Mouse (Mus musculus) neural tube, embryonic 13.5 days (tissue): Measurements from ENCODE around the gene Tdpoz2. TPM values are rescaled to one million over a fixed set of nuclear protein-coding genes. Genes with fewer than 3 reads are reported as not detected.
"Not testable (repeated sequence)": the region's sequence is repeated elsewhere in the genome, so short reads cannot be mapped to it uniquely, and the experiment has no call there.

Experiments used
- ATAC-seq: fragments of 200-750 bp; cut with Nextera tagmentation; 2 replicates; pipeline ENCODE4 v1.8.0; 2017; ENCODE audit warnings: low read depth, mild to moderate bottlenecking, moderate TSS enrichment, moderate library complexity
- H3K27ac ChIP-seq: fragments of 300-500 bp; sonication (generic); replicated peaks from 2 replicates; pipeline ENCODE4 v1.5.1; 2015; ENCODE audit warnings: moderate library complexity, mild to moderate bottlenecking, inconsistent platforms
- H3K27me3 ChIP-seq: fragments of 300-500 bp; sonication (generic); 2 replicates; pipeline ENCODE4 v1.6.1; 2015; ENCODE audit warnings: mild to moderate bottlenecking, inconsistent platforms
- H3K36me3 ChIP-seq: fragments of 300-500 bp; sonication (generic); 2 replicates; pipeline ENCODE4 v1.6.1; 2015; ENCODE audit warnings: mild to moderate bottlenecking, inconsistent platforms
- H3K4me1 ChIP-seq: fragments of 300-500 bp; sonication (generic); replicated peaks from 2 replicates; pipeline ENCODE4 v1.6.1; 2015; ENCODE audit warnings: inconsistent platforms
- H3K4me2 ChIP-seq: fragments of 300-500 bp; sonication (generic); 2 replicates; pipeline ENCODE4 v1.6.1; 2015; ENCODE audit warnings: inconsistent platforms, mild to moderate bottlenecking, moderate library complexity
- H3K4me3 ChIP-seq: fragments of 300-500 bp; sonication (generic); 2 replicates; pipeline ENCODE4 v1.5.1; 2015; ENCODE audit warnings: mild to moderate bottlenecking, inconsistent platforms
- H3K9ac ChIP-seq: fragments of 300-500 bp; sonication (generic); 2 replicates; pipeline ENCODE4 v1.6.1; 2015; ENCODE audit warnings: moderate library complexity, mild to moderate bottlenecking, inconsistent platforms
- H3K9me3 ChIP-seq: fragments of 300-500 bp; sonication (generic); 2 replicates; pipeline ENCODE4 v1.6.1; 2016; ENCODE audit warnings: inconsistent platforms
- WGBS: fragments of 180-500 bp; shearing (Covaris S2); methylation state at CpG from one replicate; pipeline ENCODE4 v1.1.7; 2015; 5-methylcytosine and 5-hydroxymethylcytosine counted together
- polyA plus RNA-seq: library from polyadenylated mRNA; unstranded; fragments of >200 nt; fragmentation: Nextera tagmentation; extraction: Ambion mirVana; gene quantifications from 2 replicates; pipeline ENCODE4 v1.2.1, GENCODE M21; 2015

The Tdpoz2 gene
- polyA plus RNA-seq = not detected in 2 replicates

GRCm38 (mm10) chr3:93652586-93652985 is at the start of gene Tdpoz2:
Gene Tdpoz2 (minus strand): TSS chr3:93652686.
- H3K4me1 ChIP-seq = no peaks in the 10 kb centered on the region
- no peaks in the 10 kb centered on the region for H3K36me3 ChIP-seq
- H3K27ac ChIP-seq = no peak within 1 kb of the TSS
- no peak within 1 kb of the TSS for H3K9ac ChIP-seq
- no peaks in the 10 kb centered on the region for H3K27me3 ChIP-seq
- no peak within 1 kb of the TSS for H3K4me2 ChIP-seq
- ATAC-seq = no peak
- no peak within 1 kb of the TSS for H3K4me3 ChIP-seq
- WGBS = 90% methylated on average over 3 of the region's 3 CpGs
- no peaks in the 10 kb centered on the region for H3K9me3 ChIP-seq

DNA sequence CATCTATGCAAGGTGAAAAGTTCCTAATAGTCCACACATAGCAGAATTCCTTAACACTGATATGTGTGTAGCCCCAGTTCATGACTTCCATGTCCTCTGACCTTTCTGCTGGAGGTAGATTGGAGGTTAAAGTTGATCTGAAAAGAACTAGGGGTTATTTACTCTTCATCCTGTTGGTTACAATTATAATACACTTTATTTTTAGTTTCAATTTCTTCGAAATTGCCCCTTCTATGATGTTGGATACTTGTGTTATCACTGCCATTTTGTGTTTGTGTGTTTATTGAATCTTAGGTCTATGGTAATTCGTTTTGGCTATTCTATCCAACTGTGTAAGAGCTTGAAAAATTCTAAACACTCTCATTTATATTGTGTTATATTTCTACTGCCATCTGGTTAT is 40.5 kb upstream of the Tdpoz2 start, which contains the start of gene Gm37596:
Gene Gm37596 (minus strand): TSS at position 101 of the 400 bp plus-strand sequence.
- not testable (repeated sequence) for H3K4me2 ChIP-seq, H3K36me3 ChIP-seq, H3K9ac ChIP-seq, H3K4me1 ChIP-seq, H3K4me3 ChIP-seq, H3K9me3 ChIP-seq, H3K27me3 ChIP-seq, ATAC-seq, H3K27ac ChIP-seq
- WGBS = 80% methylated on average over 1 of the region's 2 CpGs

DNA sequence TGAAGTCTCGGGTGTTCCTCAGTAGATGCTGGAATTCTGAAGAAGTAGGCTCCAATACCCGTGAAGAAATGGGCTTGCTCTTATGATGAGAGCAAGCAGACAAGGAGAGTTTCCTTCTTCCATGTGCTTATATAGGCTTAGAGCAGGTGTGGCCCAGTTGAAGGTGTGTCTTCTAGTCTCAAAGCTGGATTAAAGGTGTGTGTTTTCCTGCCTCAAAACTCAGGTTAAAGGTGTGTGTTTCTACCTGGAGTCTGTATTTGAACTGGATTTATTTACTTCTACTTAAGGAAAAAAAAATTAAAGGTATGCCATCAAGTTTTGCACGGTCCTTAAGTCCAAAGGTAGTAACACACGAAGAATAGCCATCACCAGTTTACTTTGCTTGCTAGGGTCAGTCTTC is 23.7 kb upstream of the Tdpoz2 start, which contains the start of gene Tdpoz1:
Gene Tdpoz1 (minus strand): TSS at position 101 of the 400 bp plus-strand sequence.
- H3K27ac ChIP-seq, H3K9ac ChIP-seq, ATAC-seq, H3K36me3 ChIP-seq, H3K4me1 ChIP-seq, H3K9me3 ChIP-seq, H3K27me3 ChIP-seq, H3K4me2 ChIP-seq, H3K4me3 ChIP-seq: not testable (repeated sequence)
- 88% methylated on average over 3 of the region's 4 CpGs for WGBS

DNA sequence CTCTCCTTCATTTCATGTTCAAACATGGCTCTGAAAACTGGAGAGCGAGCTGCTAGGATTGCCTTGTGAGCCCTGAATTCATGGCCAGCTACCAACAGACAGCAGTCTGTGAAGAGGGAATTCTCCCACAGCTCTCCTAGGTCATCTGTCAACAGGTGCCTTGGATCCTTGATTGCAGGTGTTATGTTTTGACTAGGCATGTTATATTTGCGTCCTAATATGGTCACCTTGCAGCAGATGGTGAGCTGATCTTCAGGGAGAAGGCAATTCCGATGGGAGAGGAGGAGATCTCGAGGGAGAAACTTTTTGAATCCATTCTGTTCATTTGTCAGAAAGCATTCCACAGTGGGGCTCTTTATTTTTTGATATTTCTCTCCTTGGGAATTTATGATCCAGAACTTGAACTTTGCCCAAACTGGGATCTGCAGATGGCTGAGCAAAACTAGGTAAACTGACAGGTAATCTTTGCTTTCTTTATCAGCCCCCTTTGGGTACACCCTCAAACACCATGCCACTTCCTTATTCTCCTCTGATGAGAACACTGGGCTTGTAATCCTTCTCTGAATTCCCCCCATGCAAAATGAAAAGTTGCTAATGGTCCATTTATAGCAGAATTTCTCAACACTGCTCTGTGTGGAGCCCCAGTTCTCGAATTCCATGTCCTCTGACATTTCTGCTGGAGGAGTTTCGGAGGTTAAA is 18.5 kb upstream of the Tdpoz2 start:
- H3K4me2 ChIP-seq, H3K4me3 ChIP-seq, ATAC-seq, H3K27me3 ChIP-seq, H3K36me3 ChIP-seq, H3K27ac ChIP-seq, H3K4me1 ChIP-seq, H3K9ac ChIP-seq, H3K9me3 ChIP-seq: not testable (repeated sequence)
- 86% methylated on average over 5 of the region's 6 CpGs for WGBS

DNA sequence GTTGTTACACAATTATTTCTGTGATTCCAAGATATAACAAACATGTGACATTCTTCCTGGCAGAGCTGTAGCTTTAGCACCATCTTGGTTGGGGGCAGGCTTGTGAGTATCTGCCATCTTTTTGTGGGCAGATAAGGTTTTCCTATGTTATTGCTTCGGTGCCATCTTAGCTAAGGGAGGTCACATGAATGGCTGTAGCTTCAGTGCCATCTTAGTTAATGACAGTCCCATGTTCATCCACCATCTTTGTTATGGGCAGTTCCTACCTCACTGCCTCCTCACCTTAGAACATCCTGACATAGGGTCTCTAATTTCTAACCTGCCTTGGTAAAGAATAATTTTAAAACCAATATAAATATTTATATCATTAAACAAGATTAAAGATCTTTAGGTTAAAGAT is 1.8 kb upstream of the Tdpoz2 start:
- no peaks in the 10 kb centered on the region for H3K27me3 ChIP-seq
- no peaks in the 10 kb centered on the region for H3K4me1 ChIP-seq
- H3K9me3 ChIP-seq = no peaks in the 10 kb centered on the region
- WGBS = 84% methylated on average over 1 of the region's 1 CpGs
- no peak overlapping the region for H3K4me2 ChIP-seq
- no peaks in the 10 kb centered on the region for H3K36me3 ChIP-seq
- no peak for ATAC-seq
- no peak overlapping the region for H3K9ac ChIP-seq
- no peak overlapping the region for H3K4me3 ChIP-seq
- no peak overlapping the region for H3K27ac ChIP-seq

GRCm38 (mm10) chr3:93630917-93631714 is 21.4 kb downstream of the Tdpoz2 start:
- WGBS = 92% methylated on average over 4 of the region's 4 CpGs
- H3K9me3 ChIP-seq, H3K27me3 ChIP-seq, H3K9ac ChIP-seq, H3K4me3 ChIP-seq, H3K36me3 ChIP-seq, H3K4me2 ChIP-seq, H3K27ac ChIP-seq, H3K4me1 ChIP-seq, ATAC-seq: not testable (repeated sequence)

GRCm38 (mm10) chr3:93608970-93609369 is 43.5 kb downstream of the Tdpoz2 start:
- H3K9me3 ChIP-seq, H3K36me3 ChIP-seq, H3K4me2 ChIP-seq, H3K9ac ChIP-seq, H3K27me3 ChIP-seq, H3K27ac ChIP-seq, H3K4me3 ChIP-seq, H3K4me1 ChIP-seq: not testable (repeated sequence)
- ATAC-seq = 0 out of 2 replicates have a peak, but pooled peaks have one; percentile 63

GRCm38 (mm10) chr3:93601903-93602302 is 50.6 kb downstream of the Tdpoz2 start:
- Histone ChIP-seq H3K4me2 (no peak overlapping the region), H3K27me3 (peaks cover 59% of the 10 kb centered on the region), H3K4me1 (peaks cover 7% of the 10 kb centered on the region), H3K36me3 (no peaks in the 10 kb centered on the region), H3K9me3 (no peaks in the 10 kb centered on the region), H3K27ac (no peak overlapping the region), H3K4me3 (no peak overlapping the region), H3K9ac (no peak overlapping the region)
- ATAC-seq = no peak
- 78% methylated on average over 1 of the region's 1 CpGs for WGBS

Other genes with a start within 250 kb of the Tdpoz2 start
- 0.95 and 1.3 TPM in 2 replicates for gene Tchh, start 210.4 kb downstream of the Tdpoz2 start, polyA plus RNA-seq
- gene Tchhl1, start 183.9 kb downstream of the Tdpoz2 start, polyA plus RNA-seq = not detected in 2 replicates
- 312 and 319 TPM in 2 replicates for gene S100a11, start 132.2 kb downstream of the Tdpoz2 start, polyA plus RNA-seq
- gene S100a10, start 97.6 kb downstream of the Tdpoz2 start, polyA plus RNA-seq = 363 and 435 TPM in 2 replicates
- gene Tdpoz1, start 23.6 kb upstream of the Tdpoz2 start, polyA plus RNA-seq = not detected in 2 replicates
- gene Gm37596, start 40.4 kb upstream of the Tdpoz2 start, polyA plus RNA-seq = not detected in 2 replicates
- gene Gm5773, start 120.3 kb upstream of the Tdpoz2 start, polyA plus RNA-seq = not detected in 2 replicates
- gene Tdpoz4, start 143.7 kb upstream of the Tdpoz2 start, polyA plus RNA-seq = not detected in 2 replicates
- not detected in 2 replicates for gene Tdpoz3, start 173.3 kb upstream of the Tdpoz2 start, polyA plus RNA-seq